Mouse (Mus musculus) midbrain, embryonic 15.5 days (tissue): ENCODE data around the gene Keap1. TPM values are rescaled to one million over a fixed set of nuclear protein-coding genes. Genes with fewer than 3 reads are reported as not detected.
A peak's percentile ranks its signal among the peaks of the same experiment; 100 is the strongest.

Source experiments
- ATAC-seq: fragments of 200-750 bp; cut with Nextera tagmentation; replicated peaks from 2 replicates; pipeline ENCODE4 v1.8.0; 2017; ENCODE audit warnings: moderate TSS enrichment
- H3K27ac ChIP-seq: fragments of 300-500 bp; sonication (generic); 2 replicates; pipeline ENCODE4 v1.5.1; 2015; ENCODE audit warnings: mild to moderate bottlenecking, inconsistent platforms
- H3K27me3 ChIP-seq: fragments of 300-500 bp; sonication (generic); replicated peaks from 2 replicates; pipeline ENCODE4 v1.6.1; 2015; ENCODE audit warnings: inconsistent platforms
- H3K36me3 ChIP-seq: fragments of 300-500 bp; sonication (generic); replicated peaks from 2 replicates; pipeline ENCODE4 v1.6.1; 2015; ENCODE audit warnings: inconsistent platforms
- H3K4me1 ChIP-seq: fragments of 300-500 bp; sonication (generic); 2 replicates; pipeline ENCODE4 v1.6.1; 2015; ENCODE audit warnings: inconsistent platforms
- H3K4me2 ChIP-seq: fragments of 300-500 bp; sonication (generic); 2 replicates; pipeline ENCODE4 v1.6.1; 2015; ENCODE audit warnings: inconsistent platforms, mild to moderate bottlenecking, moderate library complexity
- H3K4me3 ChIP-seq: fragments of 300-500 bp; sonication (generic); 2 replicates; pipeline ENCODE4 v1.5.1; 2015; ENCODE audit warnings: mild to moderate bottlenecking, inconsistent platforms
- H3K9ac ChIP-seq: fragments of 300-500 bp; sonication (generic); 2 replicates; pipeline ENCODE4 v1.6.1; 2015; ENCODE audit warnings: mild to moderate bottlenecking, inconsistent platforms
- H3K9me3 ChIP-seq: fragments of 300-500 bp; sonication (generic); 2 replicates; pipeline ENCODE4 v1.6.1; 2016; ENCODE audit warnings: inconsistent platforms
- WGBS: fragments of 180-500 bp; shearing (Covaris S2); methylation state at CpG from one replicate; pipeline ENCODE4 v1.1.7; 2015; ENCODE audit warnings: mixed read lengths; 5-methylcytosine and 5-hydroxymethylcytosine counted together
- polyA plus RNA-seq: library from polyadenylated mRNA; unstranded; fragments of >200 nt; fragmentation: Nextera tagmentation; extraction: Ambion mirVana; gene quantifications from 2 replicates; pipeline ENCODE4 v1.2.1, GENCODE M21; 2015

Gene Keap1
- polyA plus RNA-seq, 1 experiment from 2014 or later: 75.4 TPM

GRCm38 (mm10) chr9:21254690-21255089, 15.5 kb upstream of the Keap1 start:
- no peaks in the 10 kb centered on the region for H3K36me3 ChIP-seq
- H3K4me1 ChIP-seq: no peaks in the 10 kb centered on the region
- H3K9ac ChIP-seq: no peak overlapping the region
- H3K27ac ChIP-seq: no peak overlapping the region
- ATAC-seq: no peak
- no peaks in the 10 kb centered on the region for H3K9me3 ChIP-seq
- peaks cover 13% of the 10 kb centered on the region for H3K27me3 ChIP-seq
- H3K4me3 ChIP-seq: no peak overlapping the region
- no peak overlapping the region for H3K4me2 ChIP-seq

GRCm38 (mm10) chr9:21251116-21251735, 12.1 kb upstream of the Keap1 start:
- no peak for ATAC-seq
- WGBS: 76% methylated on average over 13 of the region's 13 CpGs
- no peaks in the 10 kb centered on the region for H3K9me3 ChIP-seq

GRCm38 (mm10) chr9:21250509-21250908, 11.3 kb upstream of the Keap1 start:
- no peak overlapping the region for H3K9ac ChIP-seq
- no peak overlapping the region for H3K4me3 ChIP-seq
- H3K4me1 ChIP-seq: peaks cover under 1% of the 10 kb centered on the region; the same call in 1 of the 2 replicates
- H3K36me3 ChIP-seq: no peaks in the 10 kb centered on the region
- 61% methylated on average over 2 of the region's 2 CpGs for WGBS
- peaks cover 50% of the 10 kb centered on the region for H3K27me3 ChIP-seq
- no peak overlapping the region for H3K27ac ChIP-seq
- no peak overlapping the region for H3K4me2 ChIP-seq
- no peaks in the 10 kb centered on the region for H3K9me3 ChIP-seq
- no peak for ATAC-seq

More at GRCm38 (mm10) chr9:21251116-21251735, 12.1 kb upstream of the Keap1 start:
- Histone ChIP-seq H3K4me1 (no peaks in the 10 kb centered on the region), H3K9ac (no peak overlapping the region), H3K36me3 (no peaks in the 10 kb centered on the region), H3K4me2 (no peak overlapping the region), H3K27me3 (peaks cover 43% of the 10 kb centered on the region), H3K4me3 (no peak overlapping the region), H3K27ac (no peak overlapping the region)

- 39% methylated on average over 17 of the region's 17 CpGs for WGBS
These were observed 10.7 kb upstream of the Keap1 start for GRCm38 (mm10) chr9:21249629-21250508.

GRCm38 (mm10) chr9:21248326-21248725, 9.2 kb upstream of the Keap1 start, which contains the start of gene S1pr5:
TSS of gene S1pr5 (minus strand) at chr9:21248443.
- WGBS: under 1% methylated on average over 30 of the region's 30 CpGs
- Histone ChIP-seq H3K9ac (no peak within 1 kb of the TSS), H3K9me3 (no peaks in the 10 kb centered on the region), H3K27me3 (peaks cover 72% of the 10 kb centered on the region), H3K4me1 (peaks cover 19% of the 10 kb centered on the region), H3K4me3 (no peak within 1 kb of the TSS), H3K27ac (no peak within 1 kb of the TSS), H3K4me2 (peak within 1 kb of the TSS; percentile 12; the same call in 1 of the 2 replicates), H3K36me3 (no peaks in the 10 kb centered on the region)
- no peak for ATAC-seq

More at GRCm38 (mm10) chr9:21249629-21250508, 10.7 kb upstream of the Keap1 start:
- no peak for ATAC-seq
- Histone ChIP-seq H3K4me2 (no peak overlapping the region), H3K4me1 (peaks cover 7% of the 10 kb centered on the region), H3K36me3 (no peaks in the 10 kb centered on the region), H3K9me3 (no peaks in the 10 kb centered on the region), H3K4me3 (no peak overlapping the region), H3K27me3 (peaks cover 57% of the 10 kb centered on the region), H3K27ac (no peak overlapping the region), H3K9ac (no peak overlapping the region)

GRCm38 (mm10) chr9:21246342-21246741, 7.2 kb upstream of the Keap1 start:
- ATAC-seq: no peak
- Histone ChIP-seq H3K4me1 (peaks cover 19% of the 10 kb centered on the region), H3K27ac (no peak overlapping the region), H3K9me3 (no peaks in the 10 kb centered on the region), H3K9ac (no peak overlapping the region), H3K27me3 (peaks cover 80% of the 10 kb centered on the region), H3K4me2 (no peak overlapping the region), H3K36me3 (no peaks in the 10 kb centered on the region), H3K4me3 (no peak overlapping the region)
- WGBS: 58% methylated on average over 1 of the region's 1 CpGs

- Histone ChIP-seq H3K27ac (peak overlapping the region; percentile 48), H3K4me3 (peak overlapping the region; percentile 47), H3K27me3 (peaks cover 75% of the 10 kb centered on the region), H3K36me3 (no peaks in the 10 kb centered on the region), H3K9me3 (no peaks in the 10 kb centered on the region), H3K9ac (peak overlapping the region; percentile 51), H3K4me2 (peak overlapping the region; percentile 90), H3K4me1 (peaks cover 19% of the 10 kb centered on the region)
- ATAC-seq: no peak; the same call in 1 of the 2 replicates
- WGBS: 2% methylated on average over 16 of the region's 16 CpGs
These were observed 5.9 kb upstream of the Keap1 start for GRCm38 (mm10) chr9:21245113-21245487.

- H3K4me1 ChIP-seq: peaks cover 19% of the 10 kb centered on the region
- peak overlapping the region; percentile 51 for H3K9ac ChIP-seq
- peak overlapping the region; percentile 90 for H3K4me2 ChIP-seq
- peak overlapping the region; percentile 47 for H3K4me3 ChIP-seq
- H3K36me3 ChIP-seq: no peaks in the 10 kb centered on the region
- H3K27me3 ChIP-seq: peaks cover 70% of the 10 kb centered on the region
- WGBS: under 1% methylated on average over 72 of the region's 72 CpGs
- peak overlapping the region; percentile 48 for H3K27ac ChIP-seq
- ATAC-seq: peak; percentile 58
- no peaks in the 10 kb centered on the region for H3K9me3 ChIP-seq
These were observed 5.4 kb upstream of the Keap1 start for GRCm38 (mm10) chr9:21244428-21245112.

GRCm38 (mm10) chr9:21243826-21244427, 4.8 kb upstream of the Keap1 start:
- Histone ChIP-seq H3K9ac (peak overlapping the region; percentile 51), H3K36me3 (no peaks in the 10 kb centered on the region), H3K27ac (peak overlapping the region; percentile 48), H3K27me3 (peaks cover 64% of the 10 kb centered on the region), H3K9me3 (no peaks in the 10 kb centered on the region), H3K4me1 (peaks cover 23% of the 10 kb centered on the region), H3K4me3 (peak overlapping the region; percentile 47), H3K4me2 (peak overlapping the region; percentile 90)
- peak; percentile 9; the same call in 1 of the 2 replicates for ATAC-seq
- 4% methylated on average over 42 of the region's 42 CpGs for WGBS

GRCm38 (mm10) chr9:21241343-21241742, 2.2 kb upstream of the Keap1 start:
- Histone ChIP-seq H3K4me3 (no peak overlapping the region), H3K36me3 (no peaks in the 10 kb centered on the region), H3K27ac (no peak overlapping the region), H3K27me3 (peaks cover 42% of the 10 kb centered on the region), H3K9ac (no peak overlapping the region), H3K9me3 (no peaks in the 10 kb centered on the region), H3K4me2 (no peak overlapping the region), H3K4me1 (peaks cover 39% of the 10 kb centered on the region)
- 5% methylated on average over 11 of the region's 11 CpGs for WGBS
- ATAC-seq: no peak

- Histone ChIP-seq H3K36me3 (no peaks in the 10 kb centered on the region; the same call in 1 of the 2 replicates), H3K4me1 (peaks cover 37% of the 10 kb centered on the region), H3K9ac (peak overlapping the region; percentile 98), H3K4me3 (peak overlapping the region; percentile 85), H3K4me2 (peak overlapping the region; percentile 72), H3K27me3 (peaks cover 23% of the 10 kb centered on the region), H3K27ac (peak overlapping the region; percentile 87; the same call in 1 of the 2 replicates), H3K9me3 (no peaks in the 10 kb centered on the region)
- no peak for ATAC-seq
- 27% methylated on average over 4 of the region's 4 CpGs for WGBS
These were observed 296 bp upstream of the Keap1 start for GRCm38 (mm10) chr9:21239465-21239848.
